Mouse (Mus musculus): ENCODE data around the gene Itpa. TPM values are rescaled to one million over a fixed set of nuclear protein-coding genes. Genes with fewer than 3 reads are reported as not detected.

The Itpa gene
- polyA plus RNA-seq, 1 experiment from 2014 or later: 144 TPM

DNA sequence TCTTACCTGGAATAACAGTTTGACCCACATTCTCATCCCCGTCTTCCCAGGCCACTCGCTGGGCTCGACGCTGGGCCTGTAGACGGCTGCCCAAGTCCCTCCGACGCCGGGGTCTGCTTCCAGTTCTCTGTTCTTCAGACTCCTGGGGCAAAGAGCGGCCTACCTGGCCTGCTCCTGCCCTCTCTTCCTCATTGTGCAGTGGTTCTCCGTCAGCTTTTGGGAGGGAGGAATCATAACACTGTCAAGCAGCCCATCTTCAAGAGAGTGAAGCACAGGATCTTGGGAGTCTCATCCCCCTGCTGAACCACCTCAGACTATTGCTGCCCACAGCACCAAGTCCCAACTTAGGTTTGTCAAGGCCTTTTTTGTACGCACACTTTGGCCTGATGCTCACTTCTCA lies 4.1 kb upstream of the Itpa start:
- Histone ChIP-seq H3K36me3 (replicated peaks) (peaks cover 44% of the 10 kb centered on the region), H3K4me1 (peaks cover 28% of the 10 kb centered on the region), H3K27ac (replicated peaks) (peak overlapping the region; percentile 99), H3K27me3 (replicated peaks; ENCODE audit: low read depth, poor library complexity, severe bottlenecking) (no peaks in the 10 kb centered on the region), H3K9me3 (no peaks in the 10 kb centered on the region), H3K4me3 (peak overlapping the region; percentile 76)
- no peak for DNase-seq (ENCODE audit: low spot score)
- 90% methylated on average over 11 of the region's 11 CpGs for WGBS

DNA sequence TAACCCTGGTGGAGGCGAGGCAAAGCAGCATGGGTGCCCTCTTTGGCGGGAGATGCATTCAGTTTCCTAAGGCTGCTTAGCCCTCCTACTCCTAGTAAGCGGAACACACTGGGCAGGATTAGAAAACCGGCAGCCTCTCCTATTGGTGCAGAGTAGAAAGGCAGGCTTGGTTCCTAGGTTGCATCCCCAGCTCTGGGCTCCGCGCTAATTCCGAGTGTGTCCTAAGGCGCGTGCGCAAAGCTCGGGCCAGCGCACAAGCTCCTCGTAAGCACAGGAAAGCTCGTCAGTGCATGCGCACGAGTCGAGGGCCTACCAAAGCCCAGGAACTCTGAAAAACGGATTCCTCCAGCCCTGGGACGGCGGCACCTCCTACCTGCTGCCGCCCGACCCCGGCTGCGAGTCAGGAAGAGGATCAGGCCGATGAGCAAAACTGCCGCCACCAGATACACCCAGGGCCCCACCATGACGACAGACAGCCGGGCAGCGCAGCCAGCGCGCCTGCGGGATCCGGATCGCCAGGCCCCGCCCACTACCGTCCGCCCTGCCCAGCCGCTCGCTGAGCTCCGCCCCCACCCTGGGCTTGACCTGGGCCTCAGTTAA lies 3.2 kb upstream of the Itpa start, which contains the start of gene Ddrgk1:
Ddrgk1 (minus strand) TSS at position 558 of the 600 bp plus-strand sequence.
- DNase-seq (ENCODE audit: low spot score): peak; percentile 94
- Histone ChIP-seq H3K36me3 (replicated peaks) (peaks cover 36% of the 10 kb centered on the region), H3K27ac (replicated peaks) (peak within 1 kb of the TSS; percentile 99), H3K4me3 (peak within 1 kb of the TSS; percentile 76), H3K9me3 (no peaks in the 10 kb centered on the region), H3K4me1 (peaks cover 35% of the 10 kb centered on the region), H3K27me3 (replicated peaks; ENCODE audit: low read depth, poor library complexity, severe bottlenecking) (no peaks in the 10 kb centered on the region)
- WGBS: under 1% methylated on average over 40 of the region's 40 CpGs

- 92% methylated on average over 10 of the region's 10 CpGs for WGBS
- Histone ChIP-seq H3K4me1 (no peaks in the 10 kb centered on the region), H3K4me3 (no peak overlapping the region), H3K27ac (replicated peaks) (no peak overlapping the region), H3K27me3 (replicated peaks; ENCODE audit: low read depth, poor library complexity, severe bottlenecking) (no peaks in the 10 kb centered on the region), H3K9me3 (no peaks in the 10 kb centered on the region), H3K36me3 (replicated peaks) (peaks cover 98% of the 10 kb centered on the region)
- DNase-seq (ENCODE audit: low spot score): no peak
Observed at GRCm38 (mm10) chr2:130677211-130677610, 9.8 kb downstream of the Itpa start.

GRCm38 (mm10) chr2:130679154-130679553 lies 11.7 kb downstream of the Itpa start:
- H3K36me3 ChIP-seq (replicated peaks): peaks cover 100% of the 10 kb centered on the region
- H3K4me3 ChIP-seq: no peak overlapping the region
- H3K4me1 ChIP-seq: no peaks in the 10 kb centered on the region
- no peaks in the 10 kb centered on the region for H3K27me3 ChIP-seq (replicated peaks; ENCODE audit: low read depth, poor library complexity, severe bottlenecking)
- no peak for DNase-seq (ENCODE audit: low spot score)
- 95% methylated on average over 12 of the region's 12 CpGs for WGBS
- H3K27ac ChIP-seq (replicated peaks): no peak overlapping the region
- H3K9me3 ChIP-seq: no peaks in the 10 kb centered on the region

DNA sequence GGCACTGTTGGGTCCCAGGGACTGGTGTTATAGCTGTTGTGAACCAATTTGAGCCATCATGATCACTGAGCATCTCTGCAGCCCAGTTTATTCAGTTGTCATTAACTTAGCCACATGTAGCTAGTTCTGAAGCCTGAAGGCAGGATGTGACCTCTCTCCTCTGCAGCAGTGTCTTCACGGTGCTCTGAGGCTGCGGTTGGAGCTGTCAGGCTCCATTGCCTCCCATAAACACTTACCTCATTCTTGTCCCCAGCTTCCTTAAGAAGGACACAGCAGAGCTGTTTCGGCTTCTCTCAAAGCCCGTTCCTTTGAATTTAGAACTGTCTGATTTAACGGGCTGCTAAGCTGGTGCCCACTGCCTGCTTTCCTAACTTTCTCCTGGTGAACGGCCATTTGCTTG lies 12.5 kb downstream of the Itpa start:
- H3K36me3 ChIP-seq (replicated peaks): peaks cover 100% of the 10 kb centered on the region
- no peak for DNase-seq (ENCODE audit: low spot score)
- no peaks in the 10 kb centered on the region for H3K9me3 ChIP-seq
- H3K27ac ChIP-seq (replicated peaks): no peak overlapping the region
- no peaks in the 10 kb centered on the region for H3K4me1 ChIP-seq
- no peaks in the 10 kb centered on the region for H3K27me3 ChIP-seq (replicated peaks; ENCODE audit: low read depth, poor library complexity, severe bottlenecking)
- H3K4me3 ChIP-seq: no peak overlapping the region
- 88% methylated on average over 6 of the region's 6 CpGs for WGBS

GRCm38 (mm10) chr2:130681531-130681930 lies 14.1 kb downstream of the Itpa start:
- no peak overlapping the region for H3K27ac ChIP-seq (replicated peaks)
- no peaks in the 10 kb centered on the region for H3K9me3 ChIP-seq
- 85% methylated on average over 3 of the region's 3 CpGs for WGBS
- no peaks in the 10 kb centered on the region for H3K4me1 ChIP-seq
- H3K4me3 ChIP-seq: no peak overlapping the region
- H3K27me3 ChIP-seq (replicated peaks; ENCODE audit: low read depth, poor library complexity, severe bottlenecking): no peaks in the 10 kb centered on the region
- H3K36me3 ChIP-seq (replicated peaks): peaks cover 100% of the 10 kb centered on the region
- no peak for DNase-seq (ENCODE audit: low spot score)

GRCm38 (mm10) chr2:130685426-130685825 lies 18.0 kb downstream of the Itpa start:
- no peaks in the 10 kb centered on the region for H3K9me3 ChIP-seq
- DNase-seq (ENCODE audit: low spot score): no peak
- H3K27me3 ChIP-seq (replicated peaks; ENCODE audit: low read depth, poor library complexity, severe bottlenecking): no peaks in the 10 kb centered on the region
- peaks cover 73% of the 10 kb centered on the region for H3K36me3 ChIP-seq (replicated peaks)
- no peak overlapping the region for H3K27ac ChIP-seq (replicated peaks)
- WGBS: 89% methylated on average over 9 of the region's 9 CpGs
- no peak overlapping the region for H3K4me3 ChIP-seq
- no peaks in the 10 kb centered on the region for H3K4me1 ChIP-seq

GRCm38 (mm10) chr2:130689011-130689410 lies 21.6 kb downstream of the Itpa start:
- H3K9me3 ChIP-seq: no peaks in the 10 kb centered on the region
- no peak for DNase-seq (ENCODE audit: low spot score)
- WGBS: 77% methylated on average over 2 of the region's 2 CpGs
- H3K4me3 ChIP-seq: no peak overlapping the region
- no peak overlapping the region for H3K27ac ChIP-seq (replicated peaks)
- H3K27me3 ChIP-seq (replicated peaks; ENCODE audit: low read depth, poor library complexity, severe bottlenecking): peaks cover 8% of the 10 kb centered on the region; the same call in 1 of the 2 replicates
- H3K36me3 ChIP-seq (replicated peaks): peaks cover 37% of the 10 kb centered on the region
- no peaks in the 10 kb centered on the region for H3K4me1 ChIP-seq

GRCm38 (mm10) chr2:130693563-130693962 lies 26.2 kb downstream of the Itpa start:
- no peak overlapping the region for H3K4me3 ChIP-seq
- H3K36me3 ChIP-seq (replicated peaks): no peaks in the 10 kb centered on the region
- H3K9me3 ChIP-seq: no peaks in the 10 kb centered on the region
- WGBS: 42% methylated on average over 3 of the region's 3 CpGs
- peaks cover 53% of the 10 kb centered on the region for H3K27me3 ChIP-seq (replicated peaks; ENCODE audit: low read depth, poor library complexity, severe bottlenecking)
- no peak overlapping the region for H3K27ac ChIP-seq (replicated peaks)
- no peak for DNase-seq (ENCODE audit: low spot score)
- H3K4me1 ChIP-seq: peaks cover 19% of the 10 kb centered on the region

DNA sequence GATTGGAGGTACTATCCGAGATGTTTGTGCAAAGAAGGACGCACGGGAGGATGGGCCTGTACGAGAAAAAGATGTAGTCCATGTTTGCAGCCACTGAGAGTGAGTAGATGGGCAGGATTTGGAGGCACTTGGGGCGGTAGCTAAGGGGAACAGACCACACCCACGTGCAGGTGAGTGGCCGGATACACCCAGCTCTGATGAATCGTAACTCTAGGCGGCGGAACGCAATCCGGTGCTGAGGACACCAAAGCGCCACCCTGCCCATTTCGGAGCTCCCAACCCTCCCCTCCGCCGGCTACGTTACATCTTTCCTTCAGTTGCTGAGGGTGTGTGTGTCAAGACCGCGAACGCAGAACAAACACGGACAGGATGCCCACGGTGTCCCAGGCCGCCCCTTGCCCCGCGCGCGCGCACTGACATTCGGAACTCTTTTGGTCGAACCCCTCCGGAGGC lies 29.3 kb downstream of the Itpa start:
- H3K4me3 ChIP-seq: peak overlapping the region; percentile 76
- no peak overlapping the region for H3K27ac ChIP-seq (replicated peaks)
- H3K4me1 ChIP-seq: peaks cover 19% of the 10 kb centered on the region
- WGBS: 2% methylated on average over 31 of the region's 31 CpGs
- no peaks in the 10 kb centered on the region for H3K9me3 ChIP-seq
- no peak for DNase-seq (ENCODE audit: low spot score)
- H3K36me3 ChIP-seq (replicated peaks): no peaks in the 10 kb centered on the region
- H3K27me3 ChIP-seq (replicated peaks; ENCODE audit: low read depth, poor library complexity, severe bottlenecking): peaks cover 72% of the 10 kb centered on the region

- Histone ChIP-seq H3K27ac (replicated peaks) (peak within 1 kb of the TSS; percentile 32; the same call in 1 of the 2 replicates), H3K4me1 (peaks cover 19% of the 10 kb centered on the region), H3K4me3 (peak within 1 kb of the TSS; percentile 76), H3K36me3 (replicated peaks) (no peaks in the 10 kb centered on the region), H3K9me3 (no peaks in the 10 kb centered on the region), H3K27me3 (replicated peaks; ENCODE audit: low read depth, poor library complexity, severe bottlenecking) (peaks cover 72% of the 10 kb centered on the region)
- under 1% methylated on average over 65 of the region's 65 CpGs for WGBS
- DNase-seq (ENCODE audit: low spot score): peak; percentile 81
Observed at GRCm38 (mm10) chr2:130697153-130697810, 29.9 kb downstream of the Itpa start, which contains the start of gene Slc4a11. Slc4a11 (minus strand) TSS chr2:130697519.

GRCm38 (mm10) chr2:130697821-130698266 lies 30.4 kb downstream of the Itpa start:
- Histone ChIP-seq H3K4me1 (peaks cover 19% of the 10 kb centered on the region), H3K27ac (replicated peaks) (0 out of 2 replicates have a peak overlapping the region, but pooled peaks have one; percentile 32), H3K4me3 (peak overlapping the region; percentile 76), H3K36me3 (replicated peaks) (no peaks in the 10 kb centered on the region), H3K9me3 (no peaks in the 10 kb centered on the region), H3K27me3 (replicated peaks; ENCODE audit: low read depth, poor library complexity, severe bottlenecking) (peaks cover 72% of the 10 kb centered on the region)
- peak; percentile 44 for DNase-seq (ENCODE audit: low spot score)
- WGBS: under 1% methylated on average over 14 of the region's 14 CpGs

Measured in embryonic facial prominence, embryonic 10.5 days (tissue).